Comparison of ENCODE assay signal across 14 mouse cellular contexts in genomic region chr5:74935676-74936075, GRCm38 (mm10).
DNase-seq lines count a peak whose midpoint lies in the region; ATAC-seq and TF ChIP-seq lines count a peak whose summit lies in the region.
"Had no signal": no experiment of that assay in that cellular context is flagged by ENCODE, and none has a peak within 500 bp of the region (broad histone marks: within the 10 kb centered on the region; RNA-seq: fewer than 3 reads in every experiment).

No protein-coding gene starts in this region.

- no peaks in the 10 kb centered on the region for H3K4me1 ChIP-seq in kidney, postnatal 0 days (replicated peaks; ENCODE audit: insufficient read depth, low read length)
- H3K4me1 ChIP-seq: liver, embryonic 15.5 days had no signal

- peaks cover 3% of the 10 kb centered on the region; the same call in 1 of the 2 replicates for H3K27me3 ChIP-seq in kidney, postnatal 0 days (ENCODE audit: insufficient read depth, low read length)
- H3K27me3 ChIP-seq: embryonic facial prominence, embryonic 15.5 days had no signal

- H3K27ac ChIP-seq in gastrocnemius, adult 2 months = peak overlapping the region; percentile 48
- H3K27ac ChIP-seq in kidney, postnatal 0 days = 0 out of 2 replicates have a peak overlapping the region, but pooled peaks have one; percentile 63
- H3K27ac ChIP-seq: embryonic facial prominence, embryonic 15.5 days; hindbrain, embryonic 10.5 days; liver, embryonic 15.5 days had no signal

- TF ChIP-seq CTCF in gastrocnemius, adult 2 months (IDR thresholded peaks at IDR 0.05) = no peak
- TF ChIP-seq CTCF in kidney, postnatal 0 days (IDR thresholded peaks at IDR 0.05; ENCODE audit: low read depth) = no peak

- H3K4me2 ChIP-seq in kidney, postnatal 0 days (ENCODE audit: low read length) = no peak overlapping the region
- H3K4me2 ChIP-seq: embryonic facial prominence, embryonic 15.5 days; liver, embryonic 15.5 days had no signal

- 47% methylated on average over 8 of the region's 8 CpGs for WGBS in kidney, postnatal 0 days

- DNase-seq in gastrocnemius, adult 2 months = no peak
- no peak for DNase-seq in gastrocnemius, postnatal 36 days
- DNase-seq in 3134 (ENCODE audit: extremely low read depth, insufficient read length, low spot score) = peak; percentile 39
- DNase-seq in heart, adult 9 months (ENCODE audit: low spot score in 2 of 2) = peak; percentile 54 to 68
- peak; percentile 93 for DNase-seq in kidney, postnatal 0 days (ENCODE audit: low spot score)
- DNase-seq in spleen, adult 12 weeks (ENCODE audit: low spot score) = no peak
- no peak for DNase-seq in right cerebral cortex, postnatal 10 days (ENCODE audit: low spot score in 2 of 2)
- no peak for DNase-seq in ovary, postnatal 10 days (ENCODE audit: low spot score)
- DNase-seq: cerebellum, postnatal 10 days; right cerebral cortex, postnatal 14 days had no signal

- intact Hi-C loops in gastrocnemius, adult 2 months (cut with DNase I) = no loop called here
- intact Hi-C loops in gastrocnemius, postnatal 36 days (cut with DNase I) = no loop called here

- ATAC-seq in kidney, postnatal 0 days (replicated peaks; ENCODE audit: low FRiP score, low read depth) = no peak
- ATAC-seq: CD4-positive, CD25-positive, alpha-beta regulatory T cell, adult 4 months had no signal

- H3K36me3 ChIP-seq in kidney, postnatal 0 days (ENCODE audit: insufficient read depth, low read length) = no peaks in the 10 kb centered on the region
- H3K36me3 ChIP-seq: embryonic facial prominence, embryonic 15.5 days; hindbrain, embryonic 10.5 days; liver, embryonic 15.5 days had no signal

- no peak overlapping the region for H3K9ac ChIP-seq in kidney, postnatal 0 days (ENCODE audit: low read depth, low read length)
- H3K9ac ChIP-seq: embryonic facial prominence, embryonic 15.5 days; liver, embryonic 15.5 days had no signal

- H3K4me3 ChIP-seq in gastrocnemius, adult 2 months = no peak overlapping the region
- H3K4me3 ChIP-seq in kidney, postnatal 0 days (replicated peaks; ENCODE audit: low read depth, low read length) = no peak overlapping the region
- H3K4me3 ChIP-seq: embryonic facial prominence, embryonic 15.5 days; hindbrain, embryonic 10.5 days; liver, embryonic 15.5 days had no signal

- no peaks in the 10 kb centered on the region for H3K9me3 ChIP-seq in kidney, postnatal 0 days (replicated peaks; ENCODE audit: low read length)
- H3K9me3 ChIP-seq: embryonic facial prominence, embryonic 15.5 days; hindbrain, embryonic 10.5 days; liver, embryonic 15.5 days had no signal

Comparison
In these comparisons a context has a peak if more than half of its experiments do, and no peak if none do; other contexts are left out.
1. DNase-seq: peak in 3134 (single experiment), heart, adult 9 months (2 of 2) and kidney, postnatal 0 days (single experiment); none in gastrocnemius, adult 2 months (single experiment), gastrocnemius, postnatal 36 days (0 of 2), spleen, adult 12 weeks (single experiment), right cerebral cortex, postnatal 10 days (0 of 2) and ovary, postnatal 10 days (single experiment).